Mouse (Mus musculus): ENCODE results near the gene Cdkl4. TPM values are rescaled to one million over a fixed set of nuclear protein-coding genes. Genes with fewer than 3 reads are reported as not detected.
"Not testable (repeated sequence)": the region's sequence is repeated elsewhere in the genome, so short reads cannot be mapped to it uniquely, and the experiment has no call there.

The Cdkl4 gene
- polyA plus RNA-seq, 1 experiment from 2014 or later, result 1.6 TPM

DNA sequence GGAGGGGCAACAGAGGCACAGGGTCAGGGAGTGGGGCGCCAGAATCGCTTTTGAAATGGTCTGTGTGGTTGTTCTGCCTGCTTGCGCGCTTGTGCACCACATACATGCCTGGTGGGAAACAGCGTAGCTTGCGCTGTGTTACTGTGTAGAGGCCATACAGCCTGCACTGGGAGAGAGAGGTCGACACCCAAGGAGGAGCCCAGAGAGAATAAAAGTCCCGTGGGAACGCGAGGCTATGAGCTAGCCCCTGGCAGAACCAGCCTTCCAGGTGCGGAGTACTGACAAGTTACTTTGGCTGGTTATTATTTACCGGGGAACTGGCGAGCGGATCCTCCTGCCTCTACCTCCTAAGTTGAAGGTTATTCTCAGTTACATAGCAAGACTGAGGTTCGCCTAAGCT lies 26.6 kb downstream of the Cdkl4 start:
- H3K4me3 ChIP-seq (replicated peaks; ENCODE audit: low read depth, low read length), result no peak overlapping the region
- H3K4me2 ChIP-seq (ENCODE audit: low read length), result no peak overlapping the region
- H3K27me3 ChIP-seq (ENCODE audit: insufficient read depth, low read length), result no peaks in the 10 kb centered on the region
- no peak for ATAC-seq (replicated peaks; ENCODE audit: low FRiP score, low read depth)
- WGBS, result 81% methylated on average over 15 of the region's 15 CpGs
- DNase-seq (ENCODE audit: low spot score), result no peak
- no peak for TF ChIP-seq CTCF (IDR thresholded peaks at IDR 0.05; ENCODE audit: low read depth)
- no peak overlapping the region for H3K9ac ChIP-seq (ENCODE audit: low read depth, low read length)
- H3K9me3 ChIP-seq (replicated peaks; ENCODE audit: low read length), result no peaks in the 10 kb centered on the region
- no peaks in the 10 kb centered on the region for H3K36me3 ChIP-seq (ENCODE audit: insufficient read depth, low read length)
- no peaks in the 10 kb centered on the region for H3K4me1 ChIP-seq (replicated peaks; ENCODE audit: insufficient read depth, low read length)
- no peak overlapping the region for H3K27ac ChIP-seq

- 92% methylated on average over 2 of the region's 2 CpGs for WGBS
- DNase-seq (ENCODE audit: low spot score), result no peak
- no peak for TF ChIP-seq CTCF (IDR thresholded peaks at IDR 0.05; ENCODE audit: low read depth)
Observed at GRCm38 (mm10) chr17:80546846-80547245, 30.8 kb downstream of the Cdkl4 start.

DNA sequence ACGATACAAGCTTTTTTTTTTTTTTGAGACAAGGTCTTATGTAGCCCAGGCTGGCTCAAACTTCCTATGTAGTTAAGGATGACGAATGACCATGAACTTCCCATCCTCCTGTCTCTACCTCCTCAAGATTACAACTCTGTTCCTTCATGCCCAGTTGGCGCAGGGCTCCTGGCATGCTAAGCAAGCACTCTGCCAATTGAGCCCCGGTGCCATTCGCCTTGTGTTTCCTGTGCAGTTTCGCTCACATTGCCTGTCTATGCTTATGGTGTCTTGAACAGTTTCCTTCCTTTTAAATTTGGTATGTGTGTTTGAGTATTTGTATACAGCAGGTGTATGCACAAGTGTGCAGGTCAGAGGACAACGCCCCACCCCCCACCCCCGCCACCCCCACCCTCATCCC lies 31.4 kb downstream of the Cdkl4 start:
- Histone ChIP-seq H3K9ac (ENCODE audit: low read depth, low read length) (no peak overlapping the region), H3K4me2 (ENCODE audit: low read length) (no peak overlapping the region), H3K4me1 (replicated peaks; ENCODE audit: insufficient read depth, low read length) (no peaks in the 10 kb centered on the region), H3K4me3 (replicated peaks; ENCODE audit: low read depth, low read length) (no peak overlapping the region), H3K27me3 (ENCODE audit: insufficient read depth, low read length) (no peaks in the 10 kb centered on the region), H3K36me3 (ENCODE audit: insufficient read depth, low read length) (no peaks in the 10 kb centered on the region), H3K27ac (no peak overlapping the region), H3K9me3 (replicated peaks; ENCODE audit: low read length) (no peaks in the 10 kb centered on the region)
- 87% methylated on average over 8 of the region's 8 CpGs for WGBS
- TF ChIP-seq CTCF (IDR thresholded peaks at IDR 0.05; ENCODE audit: low read depth), result no peak
- ATAC-seq (replicated peaks; ENCODE audit: low FRiP score, low read depth), result no peak
- DNase-seq (ENCODE audit: low spot score), result no peak

More at GRCm38 (mm10) chr17:80546846-80547245, 30.8 kb downstream of the Cdkl4 start:
- H3K9ac ChIP-seq (ENCODE audit: low read depth, low read length), result no peak overlapping the region
- H3K9me3 ChIP-seq (replicated peaks; ENCODE audit: low read length), result no peaks in the 10 kb centered on the region
- no peaks in the 10 kb centered on the region for H3K36me3 ChIP-seq (ENCODE audit: insufficient read depth, low read length)
- H3K27me3 ChIP-seq (ENCODE audit: insufficient read depth, low read length), result no peaks in the 10 kb centered on the region
- H3K4me3 ChIP-seq (replicated peaks; ENCODE audit: low read depth, low read length), result no peak overlapping the region
- no peaks in the 10 kb centered on the region for H3K4me1 ChIP-seq (replicated peaks; ENCODE audit: insufficient read depth, low read length)
- no peak overlapping the region for H3K4me2 ChIP-seq (ENCODE audit: low read length)
- no peak overlapping the region for H3K27ac ChIP-seq
- ATAC-seq (replicated peaks; ENCODE audit: low FRiP score, low read depth), result no peak

DNA sequence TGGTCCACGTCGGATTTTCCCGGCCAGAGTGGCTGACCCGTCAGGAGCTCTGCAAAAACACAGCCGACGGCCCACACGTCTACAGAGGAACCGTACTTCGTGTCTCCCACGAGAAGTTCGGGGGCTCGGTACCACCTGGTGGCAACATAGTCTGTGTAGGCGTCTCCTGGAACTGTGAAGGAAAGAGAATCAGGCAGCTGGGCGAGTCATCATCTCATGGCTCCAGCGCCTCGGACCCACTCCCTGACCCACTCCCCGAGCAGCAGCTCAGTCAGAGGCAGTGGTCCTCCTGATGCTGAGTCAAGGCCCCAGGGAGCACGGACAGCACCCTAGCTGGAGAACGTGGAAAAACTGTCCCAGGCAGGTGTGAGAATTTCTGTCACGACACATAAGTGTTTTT lies 34.0 kb downstream of the Cdkl4 start:
- Histone ChIP-seq H3K4me3 (replicated peaks; ENCODE audit: low read depth, low read length) (no peak overlapping the region), H3K4me2 (ENCODE audit: low read length) (no peak overlapping the region), H3K9ac (ENCODE audit: low read depth, low read length) (no peak overlapping the region), H3K27me3 (ENCODE audit: insufficient read depth, low read length) (no peaks in the 10 kb centered on the region), H3K36me3 (ENCODE audit: insufficient read depth, low read length) (no peaks in the 10 kb centered on the region), H3K4me1 (replicated peaks; ENCODE audit: insufficient read depth, low read length) (no peaks in the 10 kb centered on the region), H3K27ac (no peak overlapping the region), H3K9me3 (replicated peaks; ENCODE audit: low read length) (no peaks in the 10 kb centered on the region)
- DNase-seq (ENCODE audit: low spot score) (no peak), ATAC-seq (replicated peaks; ENCODE audit: low FRiP score, low read depth) (no peak)
- no peak for TF ChIP-seq CTCF (IDR thresholded peaks at IDR 0.05; ENCODE audit: low read depth)
- WGBS, result 80% methylated on average over 20 of the region's 20 CpGs

DNA sequence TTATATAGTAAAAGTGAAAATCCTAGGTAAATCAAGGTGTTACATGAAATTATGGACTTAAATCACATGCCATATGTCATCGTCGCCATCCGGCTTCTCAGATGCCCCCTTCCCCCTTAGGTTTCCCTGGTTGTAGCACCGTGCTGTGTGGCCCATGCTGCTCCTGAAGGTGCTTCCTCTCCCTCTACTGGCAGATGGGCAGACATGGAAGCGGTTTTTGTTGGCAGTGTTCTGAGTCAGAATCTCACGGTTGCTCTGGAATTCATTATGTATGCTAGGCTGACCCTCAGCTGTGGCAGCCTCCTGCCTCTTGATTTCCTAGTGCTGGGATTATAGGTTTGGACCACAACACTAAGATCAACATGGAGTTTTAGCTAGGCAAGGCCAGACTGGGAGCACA lies 40.5 kb downstream of the Cdkl4 start:
- ATAC-seq (replicated peaks; ENCODE audit: low FRiP score, low read depth), result no peak
- DNase-seq (ENCODE audit: low spot score), result no peak
- no peak overlapping the region for H3K9ac ChIP-seq (ENCODE audit: low read depth, low read length)
- no peaks in the 10 kb centered on the region for H3K9me3 ChIP-seq (replicated peaks; ENCODE audit: low read length)
- no peaks in the 10 kb centered on the region for H3K36me3 ChIP-seq (ENCODE audit: insufficient read depth, low read length)
- peak; percentile 40; the same call in 1 of the 2 replicates for TF ChIP-seq CTCF (IDR thresholded peaks at IDR 0.05; ENCODE audit: low read depth)
- H3K4me3 ChIP-seq (replicated peaks; ENCODE audit: low read depth, low read length), result no peak overlapping the region
- 61% methylated on average over 6 of the region's 6 CpGs for WGBS
- no peaks in the 10 kb centered on the region for H3K4me1 ChIP-seq (replicated peaks; ENCODE audit: insufficient read depth, low read length)
- H3K27me3 ChIP-seq (ENCODE audit: insufficient read depth, low read length), result no peaks in the 10 kb centered on the region
- no peak overlapping the region for H3K4me2 ChIP-seq (ENCODE audit: low read length)
- no peak overlapping the region for H3K27ac ChIP-seq

- no peak for TF ChIP-seq CTCF (IDR thresholded peaks at IDR 0.05; ENCODE audit: low read depth)
- no peak overlapping the region for H3K4me3 ChIP-seq (replicated peaks; ENCODE audit: low read depth, low read length)
- no peaks in the 10 kb centered on the region for H3K27me3 ChIP-seq (ENCODE audit: insufficient read depth, low read length)
- no peak for ATAC-seq (replicated peaks; ENCODE audit: low FRiP score, low read depth)
- H3K36me3 ChIP-seq (ENCODE audit: insufficient read depth, low read length), result no peaks in the 10 kb centered on the region
- no peaks in the 10 kb centered on the region for H3K4me1 ChIP-seq (replicated peaks; ENCODE audit: insufficient read depth, low read length)
- H3K4me2 ChIP-seq (ENCODE audit: low read length), result no peak overlapping the region
- H3K9me3 ChIP-seq (replicated peaks; ENCODE audit: low read length), result no peaks in the 10 kb centered on the region
- 65% methylated on average over 6 of the region's 6 CpGs for WGBS
- no peak overlapping the region for H3K27ac ChIP-seq
- no peak overlapping the region for H3K9ac ChIP-seq (ENCODE audit: low read depth, low read length)
- no peak for DNase-seq (ENCODE audit: low spot score)
Observed at GRCm38 (mm10) chr17:80535633-80536032, 42.0 kb downstream of the Cdkl4 start.

GRCm38 (mm10) chr17:80531351-80531750 lies 46.3 kb downstream of the Cdkl4 start:
- ATAC-seq (replicated peaks; ENCODE audit: low FRiP score, low read depth); DNase-seq (ENCODE audit: low spot score); H3K27me3 ChIP-seq (ENCODE audit: insufficient read depth, low read length): not testable (repeated sequence)

More at GRCm38 (mm10) chr17:80531351-80531750, 46.3 kb downstream of the Cdkl4 start:
- H3K4me2 ChIP-seq (ENCODE audit: low read length); H3K27ac ChIP-seq; H3K9ac ChIP-seq (ENCODE audit: low read depth, low read length); H3K4me3 ChIP-seq (replicated peaks; ENCODE audit: low read depth, low read length); H3K4me1 ChIP-seq (replicated peaks; ENCODE audit: insufficient read depth, low read length); H3K9me3 ChIP-seq (replicated peaks; ENCODE audit: low read length); H3K36me3 ChIP-seq (ENCODE audit: insufficient read depth, low read length): not testable (repeated sequence)
- WGBS, result 66% methylated on average over 2 of the region's 2 CpGs

Measured in kidney, postnatal 0 days (tissue).